Mouse (Mus musculus) small intestine, adult 10 weeks (tissue): ENCODE results near the gene Ttc39d. TPM values are rescaled to one million over a fixed set of nuclear protein-coding genes. Genes with fewer than 3 reads are reported as not detected.

Experiments used
- polyA plus RNA-seq: library from polyadenylated mRNA; stranded (reverse); fragments of 350-450 nt; fragmentation: Illumina TruSeq; extraction: RNeasy Lipid Tissue Mini Kit (QIAGEN cat#74804); gene quantifications from one replicate; pipeline ENCODE4 v1.2.3, GENCODE M21; 2014; ENCODE audit warnings: low replicate concordance

Gene Ttc39d
- not detected for polyA plus RNA-seq

DNA sequence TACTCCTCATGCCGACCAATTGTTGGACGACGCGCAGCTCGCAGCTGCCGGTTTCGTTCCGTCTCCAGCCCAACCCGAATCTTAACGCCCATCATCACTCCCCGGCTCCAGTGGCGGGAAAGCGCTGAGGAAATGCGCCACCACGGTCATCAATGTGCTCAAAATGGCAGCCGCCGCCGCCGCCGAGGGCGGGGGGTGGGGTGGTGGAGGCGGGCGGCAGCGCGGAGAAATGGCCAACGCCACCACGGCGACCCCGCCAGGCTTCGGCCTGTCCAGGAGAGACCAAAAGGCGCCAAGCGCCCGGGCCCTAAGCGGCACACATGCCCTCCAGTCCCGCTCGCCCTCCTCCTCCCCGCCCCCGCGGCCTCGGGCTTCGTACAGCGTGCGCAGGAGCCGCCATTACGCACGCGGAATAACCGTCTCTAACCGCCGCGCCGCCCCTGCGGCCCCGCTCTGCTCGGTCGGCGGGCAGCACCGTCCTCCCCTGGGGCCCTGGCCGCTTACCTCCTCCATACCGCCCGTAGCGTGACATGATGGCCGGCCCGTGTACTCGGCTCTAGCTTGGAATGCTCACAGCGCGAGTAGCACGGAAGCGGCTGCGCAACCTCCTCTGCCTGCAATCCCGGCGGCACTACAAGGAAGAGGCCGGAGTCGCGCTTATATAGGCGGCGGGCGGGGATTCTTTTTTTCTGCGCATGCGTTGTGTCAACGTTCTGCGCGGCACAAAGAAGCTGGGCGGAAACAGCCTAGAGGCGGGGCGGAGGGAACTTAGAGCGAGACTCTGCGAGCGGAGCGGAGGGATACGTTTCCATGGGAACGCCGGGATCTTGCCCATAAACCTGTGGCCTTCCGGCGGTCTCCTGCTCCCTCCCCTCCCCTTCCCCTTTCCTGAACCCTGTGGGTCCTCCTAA, at the start of gene Ttc39d, which contains the start of gene Srsf7:
Ttc39d (plus strand) TSS at position 790 of the 911 bp plus-strand sequence.
Srsf7 (minus strand) TSS at position 637 of the 911 bp plus-strand sequence.

DNA sequence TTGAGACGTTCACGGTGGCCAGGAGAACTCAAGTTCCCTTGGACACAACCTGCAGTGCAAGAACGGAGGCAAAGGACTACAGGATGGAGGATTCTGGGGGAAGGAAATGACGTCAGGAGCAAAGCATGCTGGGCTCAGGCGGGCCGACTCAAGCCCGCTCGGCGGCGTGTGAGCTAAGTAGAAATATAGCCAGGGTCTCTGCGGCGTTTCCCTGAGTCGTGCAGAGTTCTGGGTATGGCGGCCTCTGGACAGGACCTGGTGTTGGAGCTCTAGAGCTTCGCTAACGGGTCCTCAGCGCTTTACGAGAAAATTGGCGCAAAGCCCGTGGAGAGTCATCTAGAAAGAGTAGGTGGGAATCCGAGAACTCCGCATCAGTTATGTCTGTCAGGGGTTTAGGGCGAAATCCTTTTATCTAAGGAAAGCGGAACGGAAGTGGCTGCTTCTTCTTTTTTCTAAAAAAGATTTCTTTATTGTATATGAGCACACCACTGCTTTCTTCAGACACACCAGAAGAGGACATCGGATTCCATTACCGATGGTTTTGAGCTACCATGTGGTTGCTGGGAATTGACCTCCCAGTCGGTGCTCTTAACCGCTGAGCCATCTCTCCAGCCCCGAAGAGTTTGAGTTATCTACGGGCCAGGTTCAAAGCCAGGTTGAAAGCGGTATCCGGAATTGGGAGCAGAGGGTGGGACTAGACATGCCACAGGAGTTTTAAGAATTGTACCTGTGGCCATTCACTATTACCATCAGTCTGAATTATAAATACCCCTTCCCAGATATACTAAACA, 17.3 kb downstream of the Ttc39d start, which contains the start of gene Gemin6:
Gemin6 (plus strand) TSS at position 116 of the 791 bp plus-strand sequence.

Other genes starting within 250 kb of the Ttc39d start
- 88.5 TPM for gene Hnrnpll, start 145.1 kb upstream of the Ttc39d start, polyA plus RNA-seq
- 239 TPM for gene Galm, start 80.0 kb upstream of the Ttc39d start, polyA plus RNA-seq
- gene Srsf7, start 153 bp upstream of the Ttc39d start, polyA plus RNA-seq = 237 TPM
- gene Gemin6, start 17.0 kb downstream of the Ttc39d start, polyA plus RNA-seq = 9.9 TPM
- gene Morn2, start 82.7 kb downstream of the Ttc39d start, polyA plus RNA-seq = 1.9 TPM
- gene Dhx57, start 83.0 kb downstream of the Ttc39d start, polyA plus RNA-seq = 11.7 TPM
- 1.8 TPM for gene Arhgef33, start 99.9 kb downstream of the Ttc39d start, polyA plus RNA-seq
- not detected for gene Gm10190, start 166.1 kb downstream of the Ttc39d start, polyA plus RNA-seq